8 mouse cellular contexts compared by ENCODE assay signal in genomic region chr4:118273998-118274397, GRCm38 (mm10). TPM values are rescaled to one million over a fixed set of nuclear protein-coding genes. Genes with fewer than 3 reads are reported as not detected.
DNase-seq lines count a peak whose midpoint lies in the region; ATAC-seq and TF ChIP-seq lines count a peak whose summit lies in the region.
"Had no signal": no experiment of that assay in that cellular context is flagged by ENCODE, and none has a peak within 500 bp of the region (broad histone marks: within the 10 kb centered on the region; RNA-seq: fewer than 3 reads in every experiment).

No protein-coding gene starts in this region.

- no peak overlapping the region for H3K9ac ChIP-seq in ES-E14 (ENCODE audit: insufficient read depth, low read depth, low read length, poor library complexity, severe bottlenecking)
- no peak overlapping the region for H3K9ac ChIP-seq in hindbrain, embryonic 16.5 days (ENCODE audit: low read depth, low read length)

- no peak for DNase-seq in ES-E14 (ENCODE audit: low read depth, low spot score)
- DNase-seq in lung, postnatal 25 days (ENCODE audit: low spot score): peak; percentile 59
- DNase-seq in urinary bladder, postnatal 25 days (ENCODE audit: low spot score): no peak
- DNase-seq: spleen, adult 18-20 months had no signal

- H3K4me3 ChIP-seq in E14TG2a.4 (replicated peaks; ENCODE audit: low read length) (peak overlapping the region; percentile 64), ES-E14 (ENCODE audit: insufficient read depth in 1 of 2, low read depth in 1 of 2, low read length in 2 of 2, poor library complexity in 1 of 2, severe bottlenecking in 1 of 2) (no peak overlapping the region)
- H3K4me3 ChIP-seq in hindbrain, embryonic 16.5 days (ENCODE audit: low read length): no peak overlapping the region

- no peak for ATAC-seq in hindbrain, embryonic 16.5 days
- ATAC-seq in megakaryocyte, adult 5-6 weeks (ENCODE audit: poor library complexity, severe bottlenecking): no peak
- no peak for ATAC-seq in cerebellum, adult (ENCODE audit: insufficient number of reproducible peaks, low FRiP score, low TSS enrichment)

- no peak for TF ChIP-seq CTCF in E14TG2a.4 (conservative IDR thresholded peaks at IDR 0.05; ENCODE audit: low read length)

- peaks cover 80% of the 10 kb centered on the region for H3K36me3 ChIP-seq in E14TG2a.4 (ENCODE audit: insufficient read depth, low read length)
- peaks cover 36% of the 10 kb centered on the region for H3K36me3 ChIP-seq in ES-E14 (ENCODE audit: control insufficient read depth, insufficient read depth, low read length, poor library complexity, severe bottlenecking)
- H3K36me3 ChIP-seq in hindbrain, embryonic 16.5 days (ENCODE audit: control insufficient read depth, insufficient read depth, low read length): peaks cover 7% of the 10 kb centered on the region; the same call in 1 of the 2 replicates

- H3K4me2 ChIP-seq in hindbrain, embryonic 16.5 days (ENCODE audit: low read length): no peak overlapping the region

- H3K27me3 ChIP-seq in E14TG2a.4 (ENCODE audit: insufficient read depth, low read length): no peaks in the 10 kb centered on the region
- no peaks in the 10 kb centered on the region for H3K27me3 ChIP-seq in hindbrain, embryonic 16.5 days (replicated peaks; ENCODE audit: control insufficient read depth, insufficient read depth, low read length)

- 70% methylated on average over 8 of the region's 8 CpGs for WGBS in hindbrain, embryonic 16.5 days

- peaks cover 98% of the 10 kb centered on the region for H3K4me1 ChIP-seq in E14TG2a.4 (replicated peaks; ENCODE audit: low read depth, low read length)
- peaks cover 6 to 58% of the 10 kb centered on the region in 2 experiments for H3K4me1 ChIP-seq in ES-E14 (ENCODE audit: control insufficient read depth in 2 of 2, insufficient read depth in 2 of 2, low read length in 2 of 2, poor library complexity in 1 of 2)
- H3K4me1 ChIP-seq in hindbrain, embryonic 16.5 days (ENCODE audit: control insufficient read depth, insufficient read depth, low read depth, low read length): peaks cover 50% of the 10 kb centered on the region

- peak overlapping the region; percentile 100 for H3K27ac ChIP-seq in ES-E14 (ENCODE audit: insufficient read depth, low read depth, low read length, poor library complexity, severe bottlenecking)
- H3K27ac ChIP-seq in hindbrain, embryonic 16.5 days (ENCODE audit: low read depth, low read length): peak overlapping the region; percentile 18; the same call in 1 of the 2 replicates

- in situ Hi-C loops in ES-E14 (cut with MboI; ENCODE audit: low sequenced_read_pairs in 2 of 2, unreplicated experiment in 2 of 2): no loop called here

- H3K9me3 ChIP-seq in E14TG2a.4 (ENCODE audit: low read length) (no peaks in the 10 kb centered on the region), ES-E14 (ENCODE audit: control insufficient read depth, insufficient read depth, low read depth, low read length) (no peaks in the 10 kb centered on the region)
- H3K9me3 ChIP-seq in hindbrain, embryonic 16.5 days (ENCODE audit: control insufficient read depth, low read length): no peaks in the 10 kb centered on the region

TF ChIP-seq in ES-E14, 5 proteins besides CTCF, POLR2A, EP300 and RAD21:
- TF ChIP-seq CHD2 (IDR thresholded peaks at IDR 0.05; ENCODE audit: low read depth, low read length) (no peak), HCFC1 (IDR thresholded peaks at IDR 0.05; ENCODE audit: borderline replicate concordance, insufficient read depth, low read length) (no peak), ZNF384 (IDR thresholded peaks at IDR 0.05; ENCODE audit: low read depth, low read length) (no peak), MAFK (IDR thresholded peaks at IDR 0.05; ENCODE audit: insufficient read depth, low read depth, low read length) (no peak), ZC3H11A (IDR thresholded peaks at IDR 0.05; ENCODE audit: borderline replicate concordance, low read depth, low read length) (no peak)

RNA-seq across cellular contexts. Expression of gene Ptprf, which starts 17.2 kb away (rescaled TPM):
- 226 and 491 TPM in 2 replicates for total RNA-seq in ES-E14 (2012; rRNA removed)
- 71.7 and 88.1 TPM in 2 replicates for polyA plus RNA-seq in hindbrain, embryonic 16.5 days (2015; fragmentation: Nextera tagmentation; extraction: Ambion mirVana)
- total RNA-seq in megakaryocyte, adult 5-6 weeks (2015): 1.1 TPM in 2 replicates
- 0.77 and 0.89 TPM in 2 replicates for total RNA-seq in megakaryocyte, adult 5-6 weeks (2017)

Comparison
In these comparisons a context has a peak if more than half of its experiments do, and no peak if none do; other contexts are left out.
1. RNA of gene Ptprf, which starts 17.2 kb away (total RNA-seq): 226 to 491 TPM in ES-E14; 0.77 to 1.1 TPM in megakaryocyte, adult 5-6 weeks; every median in the first group is over 100 times any median in the second.